Mouse (Mus musculus) inflammation-experienced regulatory T-cells, adult 16 weeks (primary cell): ENCODE data around the gene Nmrk1. TPM values are rescaled to one million over a fixed set of nuclear protein-coding genes. Genes with fewer than 3 reads are reported as not detected.

ENCODE experiments used
- polyA plus RNA-seq: library from polyadenylated mRNA; unstranded; fragments of 100-300 nt; shearing (Covaris generic); gene quantifications from one replicate; pipeline ENCODE4 v1.2.1, GENCODE M21; 2017

Nmrk1 gene
- 11.4 TPM for polyA plus RNA-seq

DNA sequence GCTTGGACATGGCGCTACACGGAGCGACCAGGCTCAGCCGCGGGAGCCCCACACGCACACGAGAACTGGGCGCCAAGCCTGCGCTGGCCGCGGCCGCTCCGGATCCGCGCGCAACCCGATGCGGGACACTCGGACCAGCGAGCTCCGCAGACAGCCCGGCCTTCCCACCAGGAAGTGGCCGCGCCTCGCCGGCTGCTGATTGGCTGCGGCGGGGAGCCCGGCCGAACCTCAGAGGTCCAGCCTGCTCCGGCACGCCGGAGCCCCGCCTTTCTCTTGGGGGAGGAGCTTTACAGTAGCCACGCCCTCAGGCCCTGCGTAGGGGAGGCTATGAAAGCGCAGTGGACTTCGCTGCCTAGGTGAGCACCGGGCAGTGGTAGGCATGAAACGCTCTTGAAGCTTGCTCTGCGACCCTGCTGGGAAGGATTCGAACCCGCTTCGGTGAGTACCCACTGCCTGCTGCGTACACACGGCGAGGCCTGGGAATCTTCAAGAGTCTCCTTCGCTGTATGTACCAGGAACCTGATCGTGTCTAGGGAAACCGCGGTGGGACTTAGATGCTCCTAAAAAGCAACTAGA is at the start of gene Nmrk1, which contains the start of gene Ostf1:
TSS of gene Nmrk1 (plus strand) at position 307 of the 576 bp plus-strand sequence.
TSS of gene Ostf1 (minus strand) at position 180 of the 576 bp plus-strand sequence.

DNA sequence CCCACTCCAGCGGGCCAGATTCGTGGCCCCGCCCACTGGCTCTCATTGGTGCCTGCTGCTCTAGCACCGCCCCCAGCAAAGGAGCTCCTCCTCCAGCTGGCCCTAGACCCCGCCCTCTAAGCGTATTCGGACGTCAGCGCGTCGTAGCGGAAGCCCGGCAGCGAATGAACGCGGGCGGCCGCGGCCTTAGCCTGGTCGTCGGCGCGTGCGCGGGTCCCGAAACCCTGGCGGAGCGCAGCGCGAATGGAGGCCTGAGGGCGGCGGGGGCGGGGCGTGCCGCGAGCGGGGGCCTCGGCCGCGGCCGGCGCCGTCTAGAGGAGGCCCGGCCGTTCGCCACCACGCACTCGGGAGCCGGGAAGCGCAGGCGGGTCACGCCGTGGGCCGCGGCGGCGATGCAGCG is 38.9 kb downstream of the Nmrk1 start, which contains the start of gene Carnmt1:
TSS of gene Carnmt1 (plus strand) at position 157 of the 400 bp plus-strand sequence.

Other genes with a start within 250 kb of the Nmrk1 start
- gene Ostf1, start 127 bp upstream of the Nmrk1 start, polyA plus RNA-seq = 109 TPM
- 1.3 TPM for gene Carnmt1, start 38.8 kb downstream of the Nmrk1 start, polyA plus RNA-seq
- gene D030056L22Rik, start 81.2 kb downstream of the Nmrk1 start, polyA plus RNA-seq = 6.7 TPM
- gene Trpm6, start 118.0 kb downstream of the Nmrk1 start, polyA plus RNA-seq = 0.52 TPM